Mouse (Mus musculus): ENCODE measurements around the gene Ruvbl1. TPM values are rescaled to one million over a fixed set of nuclear protein-coding genes. Genes with fewer than 3 reads are reported as not detected.

Gene Ruvbl1
- total RNA-seq, 2 experiments from 2014 or later = 24.5 to 24.7 TPM

Other genes starting within 250 kb of the Ruvbl1 start
- gene Dnajb8, start 243.1 kb upstream of the Ruvbl1 start, total RNA-seq (2021) = not detected
- gene Eefsec, start 18.9 kb upstream of the Ruvbl1 start, total RNA-seq (2021) = 10 to 100 TPM; 13.2 to 16.8 TPM
- 100 to 1,000 TPM; 116 to 121 TPM for gene Sec61a1, start 53.5 kb downstream of the Ruvbl1 start, total RNA-seq (2021)
- gene Kbtbd12, start 172.5 kb downstream of the Ruvbl1 start, total RNA-seq (2021) = 10 to 100 TPM; 20.1 to 25.7 TPM

All from heart, postnatal 4 days (tissue).